Mouse (Mus musculus) megakaryocyte, adult 5-6 weeks (primary cell): ENCODE measurements at regions not wholly inside any gene's neighbourhood (a gene's known extent, or its start where the extent isn't known, plus 50 kb on each side); places are given as distances from the start of the nearest gene placed in this dataset.

Experiments
- ATAC-seq: 2 replicates; pipeline ENCODE4 v1.8.0; 2016; ENCODE audit warnings: mild to moderate bottlenecking, inconsistent platforms; ENCODE audit not compliant: poor library complexity, severe bottlenecking

DNA sequence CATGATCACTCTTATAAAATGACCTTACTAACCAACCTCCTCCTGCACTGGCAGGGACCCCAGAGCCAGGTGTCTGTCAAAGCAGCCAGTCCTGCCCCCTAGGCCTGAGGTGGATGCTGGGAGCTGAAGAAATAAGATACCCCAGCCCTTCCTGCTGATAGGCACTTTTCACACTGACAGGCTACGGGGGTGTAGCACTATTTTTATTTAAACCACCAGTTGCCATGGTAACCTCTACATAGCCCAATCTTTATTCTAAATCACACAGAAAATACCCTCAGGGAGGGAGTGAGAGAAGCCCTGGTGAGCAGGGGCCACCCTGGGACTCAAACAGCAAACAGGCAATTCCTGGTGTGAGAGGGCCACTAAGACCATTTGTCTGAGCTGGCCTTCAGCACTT lies 51.4 kb upstream of the Topaz1 start:
- no peak for ATAC-seq
